Mouse (Mus musculus) lung, postnatal 0 days (tissue): ENCODE results near the gene Pfn4. TPM values are rescaled to one million over a fixed set of nuclear protein-coding genes. Genes with fewer than 3 reads are reported as not detected.
"Not testable (repeated sequence)": the region's sequence is repeated elsewhere in the genome, so short reads cannot be mapped to it uniquely, and the experiment has no call there.

Experiments
- ATAC-seq: fragments of 200-750 bp; cut with Nextera tagmentation; 2 replicates; pipeline ENCODE4 v1.8.0; 2017; ENCODE audit warnings: moderate library complexity
- DNase-seq: peaks from one replicate; pipeline ENCODE4 v3.0.0-alpha.2; 2016; ENCODE audit warnings: low spot score
- H3K27ac ChIP-seq: fragments of 300-500 bp; sonication (generic); 2 replicates; pipeline ENCODE4 v1.5.1; 2014; ENCODE audit warnings: antibody characterized with exemption, mild to moderate bottlenecking, low read length, mixed read lengths
- H3K27me3 ChIP-seq: fragments of 300-500 bp; sonication (generic); replicated peaks from 2 replicates; pipeline ENCODE4 v1.6.1; 2014; ENCODE audit warnings: low read length, mixed read lengths; ENCODE audit not compliant: insufficient read depth
- H3K36me3 ChIP-seq: fragments of 300-500 bp; sonication (generic); 2 replicates; pipeline ENCODE4 v1.6.1; 2014; ENCODE audit warnings: low read length, mixed read lengths; ENCODE audit not compliant: insufficient read depth
- H3K4me1 ChIP-seq: fragments of 300-500 bp; sonication (generic); 2 replicates; pipeline ENCODE4 v1.6.1; 2014; ENCODE audit warnings: antibody characterized with exemption, low read depth, low read length, mixed read lengths; ENCODE audit not compliant: insufficient read depth
- H3K4me2 ChIP-seq: fragments of 300-500 bp; sonication (generic); replicated peaks from 2 replicates; pipeline ENCODE4 v1.6.1; 2014; ENCODE audit warnings: low read depth, mild to moderate bottlenecking, low read length, moderate library complexity, mixed read lengths
- H3K4me3 ChIP-seq: fragments of 300-500 bp; sonication (generic); 2 replicates; pipeline ENCODE4 v1.5.1; 2014; ENCODE audit warnings: low read depth, low read length
- H3K9ac ChIP-seq: fragments of 300-500 bp; sonication (generic); replicated peaks from 2 replicates; pipeline ENCODE4 v1.6.1; 2014; ENCODE audit warnings: low read depth, mild to moderate bottlenecking
- H3K9me3 ChIP-seq: fragments of 300-500 bp; sonication (generic); 2 replicates; pipeline ENCODE4 v1.6.1; 2016; ENCODE audit warnings: low read length, mixed read lengths
- CTCF ChIP-seq: IDR thresholded peaks from 2 replicates; pipeline ENCODE4 v1.5.1; 2016; ENCODE audit warnings: antibody characterized with exemption, mild to moderate bottlenecking
- EP300 ChIP-seq: IDR thresholded peaks from 2 replicates; pipeline ENCODE4 v1.6.1; 2016; ENCODE audit warnings: antibody characterized with exemption, mild to moderate bottlenecking, control low read depth
- WGBS: fragments of 180-500 bp; shearing (Covaris S2); extraction: QIAGEN DNeasy Blood & Tissue Kit; methylation state at CpG from one replicate; pipeline ENCODE4 v1.1.7; 2014; 5-methylcytosine and 5-hydroxymethylcytosine counted together
- polyA plus RNA-seq: library from polyadenylated mRNA; unstranded; fragments of >200 nt; fragmentation: Nextera tagmentation; extraction: Ambion mirVana; gene quantifications from 2 replicates; pipeline ENCODE4 v1.2.1, GENCODE M21; 2015

Pfn4 gene
- polyA plus RNA-seq, 1 experiment from 2014 or later, result 1.3 TPM

GRCm38 (mm10) chr12:4769333-4769723 is 506 bp downstream of the Pfn4 start:
- Histone ChIP-seq H3K4me2 (peak overlapping the region; percentile 61), H3K4me1 (no peaks in the 10 kb centered on the region), H3K36me3 (no peaks in the 10 kb centered on the region), H3K9me3 (no peaks in the 10 kb centered on the region), H3K27me3 (no peaks in the 10 kb centered on the region), H3K4me3 (peak overlapping the region; percentile 66), H3K27ac (no peak overlapping the region), H3K9ac (peak overlapping the region; percentile 59)
- TF ChIP-seq EP300, result no peak
- TF ChIP-seq CTCF, result no peak
- ATAC-seq (peak; percentile 16; the same call in 1 of the 2 replicates), DNase-seq (no peak)
- 21% methylated on average over 13 of the region's 13 CpGs for WGBS

- Histone ChIP-seq H3K4me2 (no peak overlapping the region), H3K4me1 (no peaks in the 10 kb centered on the region), H3K4me3 (no peak overlapping the region), H3K27ac (no peak overlapping the region), H3K9me3 (no peaks in the 10 kb centered on the region), H3K9ac (no peak overlapping the region), H3K27me3 (no peaks in the 10 kb centered on the region), H3K36me3 (no peaks in the 10 kb centered on the region)
- TF ChIP-seq CTCF (no peak), EP300 (no peak)
- DNase-seq, result no peak
- no peak for ATAC-seq
- 81% methylated on average over 8 of the region's 8 CpGs for WGBS
These were observed 6.2 kb downstream of the Pfn4 start for GRCm38 (mm10) chr12:4774895-4775587.

DNA sequence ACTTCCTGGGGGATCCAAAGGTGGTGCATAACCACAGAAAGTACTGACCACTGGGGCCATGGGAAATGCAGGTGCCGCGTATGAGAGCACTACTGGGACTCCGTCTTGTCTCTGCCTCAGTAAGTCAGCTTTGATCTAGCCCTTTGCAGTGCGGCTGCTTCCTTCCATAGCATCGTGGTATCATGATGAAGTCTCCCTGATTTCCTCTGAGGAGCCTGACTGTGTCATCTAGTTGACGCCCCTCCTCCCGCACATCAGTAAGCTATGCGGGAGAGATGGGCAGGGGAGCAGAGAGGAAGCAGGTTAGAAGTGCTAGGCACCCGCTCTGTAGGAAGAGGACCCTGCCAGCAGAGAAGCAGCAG is 6.7 kb downstream of the Pfn4 start:
- Histone ChIP-seq H3K9ac (no peak overlapping the region), H3K4me3 (no peak overlapping the region), H3K27me3 (no peaks in the 10 kb centered on the region), H3K4me2 (no peak overlapping the region), H3K36me3 (no peaks in the 10 kb centered on the region), H3K4me1 (no peaks in the 10 kb centered on the region), H3K27ac (no peak overlapping the region), H3K9me3 (no peaks in the 10 kb centered on the region)
- 68% methylated on average over 9 of the region's 9 CpGs for WGBS
- ATAC-seq (no peak), DNase-seq (no peak)
- TF ChIP-seq CTCF (no peak), EP300 (no peak)

- 80% methylated on average over 6 of the region's 6 CpGs for WGBS
- TF ChIP-seq CTCF, result no peak
- no peak for TF ChIP-seq EP300
- H3K4me2 ChIP-seq, result no peak overlapping the region
- H3K4me1 ChIP-seq, result no peaks in the 10 kb centered on the region
- no peak overlapping the region for H3K4me3 ChIP-seq
- H3K27me3 ChIP-seq, result no peaks in the 10 kb centered on the region
- H3K9me3 ChIP-seq, result no peaks in the 10 kb centered on the region
- H3K36me3 ChIP-seq, result no peaks in the 10 kb centered on the region
- ATAC-seq (no peak), DNase-seq (no peak)
- no peak overlapping the region for H3K9ac ChIP-seq
- H3K27ac ChIP-seq, result no peak overlapping the region
These were observed 8.9 kb downstream of the Pfn4 start for GRCm38 (mm10) chr12:4777734-4778133.

DNA sequence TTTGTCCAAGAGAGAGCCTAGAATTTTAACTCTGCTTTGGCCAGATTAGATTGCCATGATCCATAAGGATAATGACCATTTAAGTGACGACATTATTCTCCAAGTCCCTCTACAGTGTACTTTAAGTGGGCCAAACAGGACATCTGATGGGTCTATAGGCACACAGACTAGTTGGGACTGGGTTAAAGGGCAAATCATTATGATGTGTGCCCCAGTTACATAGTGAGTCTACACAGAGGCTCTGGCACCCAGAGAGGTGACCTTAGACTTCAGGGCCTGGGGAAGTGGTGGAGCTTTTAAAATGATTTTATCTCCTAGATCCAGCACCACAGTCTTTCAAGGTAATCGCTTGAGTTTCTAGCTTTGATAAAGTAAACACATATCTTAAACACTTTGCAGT is 11.4 kb downstream of the Pfn4 start:
- H3K9ac ChIP-seq, result no peak overlapping the region
- no peaks in the 10 kb centered on the region for H3K4me1 ChIP-seq
- ATAC-seq (no peak), DNase-seq (no peak)
- no peak overlapping the region for H3K4me3 ChIP-seq
- H3K27me3 ChIP-seq, result no peaks in the 10 kb centered on the region
- H3K36me3 ChIP-seq, result no peaks in the 10 kb centered on the region
- H3K27ac ChIP-seq, result no peak overlapping the region
- no peak overlapping the region for H3K4me2 ChIP-seq
- H3K9me3 ChIP-seq, result no peaks in the 10 kb centered on the region
- 50% methylated on average over 2 of the region's 2 CpGs for WGBS
- TF ChIP-seq EP300, result no peak
- TF ChIP-seq CTCF, result no peak

DNA sequence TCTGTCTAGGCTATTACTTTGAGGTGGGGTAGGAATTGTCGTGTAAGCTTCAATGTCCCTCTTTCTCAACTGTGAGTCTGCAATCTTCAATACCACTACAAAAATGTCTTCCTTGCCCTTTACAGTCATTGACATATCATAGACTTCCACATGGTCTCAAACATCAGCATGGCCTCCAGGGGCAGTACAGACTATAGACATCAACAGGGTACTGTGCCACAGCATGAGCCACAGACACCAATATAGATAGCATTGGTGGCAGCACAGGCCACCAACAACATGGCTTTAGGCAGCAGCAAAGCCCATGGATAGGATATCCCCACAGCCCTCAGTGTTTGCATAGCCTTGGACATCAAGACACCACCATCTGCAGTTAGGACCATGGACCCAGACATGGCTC is 12.4 kb downstream of the Pfn4 start:
- 83% methylated on average over 1 of the region's 1 CpGs for WGBS
- DNase-seq, result no peak

DNA sequence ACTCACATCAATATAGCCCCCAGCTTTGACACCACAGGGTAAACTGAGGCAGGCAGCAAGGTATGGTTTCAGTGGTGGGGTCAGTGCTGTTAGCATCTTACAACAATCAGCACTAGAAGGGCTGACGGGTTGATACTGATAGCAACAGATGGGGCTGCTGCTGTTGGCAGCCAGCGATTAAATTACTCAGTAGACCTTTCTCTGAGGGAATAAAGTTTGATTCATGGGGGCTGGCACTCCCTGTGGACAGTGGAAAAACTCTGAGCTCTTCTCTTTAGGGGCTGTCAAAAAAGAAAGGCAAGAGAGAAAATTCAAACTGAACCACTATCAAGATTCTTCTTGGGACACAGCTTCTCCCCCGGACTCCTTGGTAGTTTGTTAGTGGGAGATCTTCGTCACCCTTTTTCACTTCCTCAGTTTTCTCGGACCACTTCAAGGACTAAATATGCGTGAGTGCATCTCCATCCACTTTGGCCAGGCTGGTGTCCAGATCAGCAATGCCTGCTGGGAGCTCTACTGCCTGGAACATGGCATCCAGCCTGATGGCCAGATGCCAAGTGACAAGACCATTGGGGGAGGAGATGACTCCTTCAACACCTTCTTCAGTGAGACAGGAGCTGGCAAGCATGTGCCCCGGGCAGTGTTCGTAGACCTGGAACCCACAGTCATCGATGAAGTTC is 13.0 kb downstream of the Pfn4 start:
- not testable (repeated sequence) for H3K4me1 ChIP-seq, H3K9me3 ChIP-seq, H3K9ac ChIP-seq, DNase-seq, H3K27me3 ChIP-seq, H3K4me3 ChIP-seq, H3K4me2 ChIP-seq, H3K27ac ChIP-seq, H3K36me3 ChIP-seq, ATAC-seq
- WGBS, result 85% methylated on average over 9 of the region's 9 CpGs

More for the DNA sequence above, 12.4 kb downstream of the Pfn4 start:
- TF ChIP-seq EP300 (no peak), CTCF (no peak)
- Histone ChIP-seq H3K27me3 (no peaks in the 10 kb centered on the region), H3K9me3 (no peaks in the 10 kb centered on the region), H3K4me3 (no peak overlapping the region), H3K36me3 (no peaks in the 10 kb centered on the region), H3K4me2 (no peak overlapping the region), H3K27ac (no peak overlapping the region), H3K4me1 (no peaks in the 10 kb centered on the region), H3K9ac (no peak overlapping the region)
- ATAC-seq, result no peak
